Mouse (Mus musculus) heart, embryonic 11.5 days (tissue): ENCODE data around the gene Mthfd2. TPM values are rescaled to one million over a fixed set of nuclear protein-coding genes. Genes with fewer than 3 reads are reported as not detected.

Experiments
- ATAC-seq: fragments of 200-750 bp; cut with Nextera tagmentation; replicated peaks from 2 replicates; pipeline ENCODE4 v1.8.0; 2017; ENCODE audit warnings: moderate library complexity; ENCODE audit not compliant: insufficient number of reproducible peaks, low FRiP score, low TSS enrichment
- H3K27ac ChIP-seq: fragments of 300-500 bp; sonication (generic); 2 replicates; pipeline ENCODE4 v1.5.1; 2014; ENCODE audit warnings: mild to moderate bottlenecking, low read depth, low read length
- H3K27me3 ChIP-seq: fragments of 300-500 bp; sonication (generic); 2 replicates; pipeline ENCODE4 v1.6.1; 2014; ENCODE audit warnings: mild to moderate bottlenecking, low read length, mixed read lengths; ENCODE audit not compliant: control insufficient read depth, insufficient read depth
- H3K36me3 ChIP-seq: fragments of 300-500 bp; sonication (generic); 2 replicates; pipeline ENCODE4 v1.6.1; 2014; ENCODE audit warnings: mild to moderate bottlenecking, low read length, moderate library complexity, mixed read lengths; ENCODE audit not compliant: control insufficient read depth, insufficient read depth
- H3K4me1 ChIP-seq: fragments of 300-500 bp; sonication (generic); 2 replicates; pipeline ENCODE4 v1.6.1; 2014; ENCODE audit warnings: low read length; ENCODE audit not compliant: control insufficient read depth, insufficient read depth
- H3K4me2 ChIP-seq: fragments of 300-500 bp; sonication (generic); 2 replicates; pipeline ENCODE4 v1.6.1; 2014; ENCODE audit warnings: mild to moderate bottlenecking, moderate library complexity
- H3K4me3 ChIP-seq: fragments of 300-500 bp; sonication (generic); 2 replicates; pipeline ENCODE4 v1.5.1; 2014; ENCODE audit warnings: low read depth, low read length
- H3K9ac ChIP-seq: fragments of 300-500 bp; sonication (generic); 2 replicates; pipeline ENCODE4 v1.6.1; 2014; ENCODE audit warnings: mild to moderate bottlenecking, low read depth, low read length, moderate library complexity
- H3K9me3 ChIP-seq: fragments of 300-500 bp; sonication (generic); replicated peaks from 2 replicates; pipeline ENCODE4 v1.6.1; 2016; ENCODE audit warnings: low read length; ENCODE audit not compliant: control insufficient read depth
- WGBS: fragments of 180-500 bp; shearing (Covaris S2); extraction: QIAGEN DNeasy Blood & Tissue Kit; methylation state at CpG from one replicate; pipeline ENCODE4 v1.1.7; 2014; ENCODE audit not compliant: insufficient replicate concordance; 5-methylcytosine and 5-hydroxymethylcytosine counted together
- polyA plus RNA-seq: library from polyadenylated mRNA; unstranded; fragments of >200 nt; fragmentation: Nextera tagmentation; extraction: Ambion mirVana; gene quantifications from 2 replicates; pipeline ENCODE4 v1.2.1, GENCODE M21; 2014

Gene Mthfd2
- polyA plus RNA-seq, 1 experiment from 2014 or later, result 45.4 TPM

DNA sequence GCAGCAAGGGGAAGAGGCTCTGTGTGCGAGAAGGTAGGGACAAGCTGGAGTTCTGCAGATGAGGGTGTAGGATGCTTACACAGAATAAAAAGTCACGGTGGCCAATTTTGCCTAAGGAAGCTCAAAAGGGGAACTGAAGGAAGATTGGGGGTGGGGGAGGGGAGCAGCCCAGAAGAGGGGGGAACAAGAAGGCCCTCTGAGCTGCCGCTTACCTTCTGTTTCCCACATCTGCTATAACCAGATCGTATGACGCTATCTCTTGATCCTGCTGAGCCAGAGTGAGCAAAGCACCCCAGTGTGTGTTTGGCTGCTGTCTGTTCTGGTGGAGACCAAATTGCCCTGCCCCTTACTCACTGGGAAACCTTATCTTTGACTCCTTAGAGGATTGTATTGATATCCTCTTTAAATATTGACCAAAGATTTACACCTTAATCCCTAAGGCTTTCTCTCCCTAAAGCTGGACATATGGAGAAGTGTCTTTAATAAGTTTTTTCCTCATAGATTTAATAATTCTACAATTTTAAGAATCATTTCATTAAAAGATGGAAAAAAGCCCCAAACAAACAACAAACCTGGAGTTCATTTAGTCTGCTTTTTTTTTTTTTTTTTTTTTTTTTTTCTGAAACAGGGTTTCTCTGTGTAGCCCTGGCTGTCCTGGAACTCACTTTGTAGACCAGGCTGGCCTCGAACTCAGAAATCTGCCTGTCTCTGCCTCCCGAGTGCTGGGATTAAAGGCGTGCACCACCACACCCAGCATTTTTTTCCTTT is 1.9 kb downstream of the Mthfd2 start:
- 61% methylated on average over 8 of the region's 8 CpGs for WGBS
- H3K4me2 ChIP-seq, result no peak overlapping the region
- no peak overlapping the region for H3K27ac ChIP-seq
- no peaks in the 10 kb centered on the region for H3K9me3 ChIP-seq
- no peak overlapping the region for H3K9ac ChIP-seq
- H3K4me1 ChIP-seq, result 0 out of 2 replicates have a peak, but pooled peaks cover 5% of the 10 kb centered on the region
- no peak for ATAC-seq
- no peak overlapping the region for H3K4me3 ChIP-seq
- H3K36me3 ChIP-seq, result no peaks in the 10 kb centered on the region
- no peaks in the 10 kb centered on the region for H3K27me3 ChIP-seq

DNA sequence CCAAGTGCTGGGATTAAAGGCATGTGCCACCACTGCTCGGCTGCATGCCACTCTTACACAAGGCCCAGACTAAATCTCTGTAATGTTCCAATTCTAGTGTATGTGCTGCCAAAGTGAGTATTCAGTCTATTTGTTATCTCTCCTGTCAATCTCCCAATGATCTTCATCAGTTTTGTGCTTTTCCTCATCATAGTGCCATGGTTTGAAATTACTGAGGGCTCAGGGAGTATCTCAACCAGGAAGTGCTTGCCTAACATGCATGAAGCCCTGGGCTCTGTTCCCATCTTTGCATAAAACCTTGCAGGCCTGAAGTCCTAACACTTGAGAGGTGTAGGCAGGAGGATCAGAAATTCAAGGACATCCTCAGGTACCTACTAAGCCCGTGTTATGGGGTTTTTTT is 2.9 kb downstream of the Mthfd2 start:
- H3K9ac ChIP-seq, result no peak overlapping the region
- H3K27ac ChIP-seq, result no peak overlapping the region
- no peaks in the 10 kb centered on the region for H3K9me3 ChIP-seq
- no peak overlapping the region for H3K4me3 ChIP-seq
- 0 out of 2 replicates have a peak, but pooled peaks cover 5% of the 10 kb centered on the region for H3K4me1 ChIP-seq
- WGBS, result 71% methylated on average over 2 of the region's 2 CpGs
- H3K36me3 ChIP-seq, result no peaks in the 10 kb centered on the region
- ATAC-seq, result no peak
- H3K27me3 ChIP-seq, result no peaks in the 10 kb centered on the region
- no peak overlapping the region for H3K4me2 ChIP-seq

DNA sequence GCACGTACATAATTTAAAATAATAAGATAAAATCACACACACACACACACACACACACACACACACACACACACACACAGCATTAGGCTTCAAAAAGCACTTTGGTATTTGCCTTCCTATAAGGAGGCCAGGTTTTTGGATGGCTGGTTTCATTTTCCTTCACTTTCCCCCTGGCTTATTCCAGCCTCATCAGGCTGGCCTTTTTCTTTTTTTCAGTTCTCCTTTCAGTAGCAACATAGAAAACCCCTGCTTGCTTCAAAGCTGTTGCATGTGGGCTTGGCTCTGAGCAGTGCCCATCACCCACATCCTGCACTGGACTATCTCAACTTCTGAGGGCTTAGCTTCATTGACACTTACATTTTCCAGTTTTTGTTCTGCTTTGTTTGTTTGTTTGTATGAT is 3.8 kb downstream of the Mthfd2 start:
- Histone ChIP-seq H3K4me1 (0 out of 2 replicates have a peak, but pooled peaks cover 1% of the 10 kb centered on the region), H3K9me3 (no peaks in the 10 kb centered on the region), H3K4me2 (no peak overlapping the region), H3K9ac (no peak overlapping the region), H3K27me3 (no peaks in the 10 kb centered on the region), H3K4me3 (no peak overlapping the region), H3K36me3 (no peaks in the 10 kb centered on the region), H3K27ac (no peak overlapping the region)
- WGBS, result 29% methylated on average over 1 of the region's 1 CpGs
- ATAC-seq, result no peak

DNA sequence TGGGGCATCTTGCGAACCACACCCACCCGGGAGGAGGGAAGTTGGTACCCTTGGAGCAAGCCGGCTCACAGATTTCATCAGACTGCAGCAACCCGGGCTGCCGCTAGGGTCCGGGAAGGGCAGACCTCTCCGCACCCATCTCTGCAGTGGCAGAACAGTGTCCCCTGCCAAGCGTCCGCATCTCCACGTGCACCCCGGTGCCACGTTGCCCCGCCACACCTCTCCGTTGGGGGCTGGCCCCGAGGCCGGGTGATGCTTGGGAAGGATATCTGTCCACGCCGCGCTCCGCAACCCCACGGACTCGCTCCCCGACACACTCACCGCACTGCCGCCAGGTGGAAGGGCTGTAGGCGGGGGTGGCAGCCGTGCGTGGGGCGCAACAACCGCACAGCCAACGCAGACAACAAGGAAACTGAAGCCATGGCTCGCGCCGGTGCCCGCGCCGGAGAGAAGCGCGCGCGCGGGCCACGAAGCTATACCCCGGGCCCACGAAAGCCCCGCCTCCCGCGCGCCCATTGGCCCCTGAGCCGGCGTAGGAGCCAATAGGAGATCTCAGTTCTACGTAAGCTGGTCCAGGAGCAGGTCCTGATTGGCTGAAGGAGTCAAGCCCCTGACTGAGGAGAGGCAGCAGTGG is 8.5 kb downstream of the Mthfd2 start:
- no peak overlapping the region for H3K27ac ChIP-seq
- peak overlapping the region; percentile 67 for H3K4me2 ChIP-seq
- H3K27me3 ChIP-seq, result no peaks in the 10 kb centered on the region
- peak; percentile 97 for ATAC-seq
- H3K9me3 ChIP-seq, result no peaks in the 10 kb centered on the region
- H3K9ac ChIP-seq, result peak overlapping the region; percentile 61
- H3K36me3 ChIP-seq, result no peaks in the 10 kb centered on the region
- WGBS, result under 1% methylated on average over 52 of the region's 52 CpGs
- peaks cover 6% of the 10 kb centered on the region for H3K4me1 ChIP-seq
- peak overlapping the region; percentile 76 for H3K4me3 ChIP-seq

DNA sequence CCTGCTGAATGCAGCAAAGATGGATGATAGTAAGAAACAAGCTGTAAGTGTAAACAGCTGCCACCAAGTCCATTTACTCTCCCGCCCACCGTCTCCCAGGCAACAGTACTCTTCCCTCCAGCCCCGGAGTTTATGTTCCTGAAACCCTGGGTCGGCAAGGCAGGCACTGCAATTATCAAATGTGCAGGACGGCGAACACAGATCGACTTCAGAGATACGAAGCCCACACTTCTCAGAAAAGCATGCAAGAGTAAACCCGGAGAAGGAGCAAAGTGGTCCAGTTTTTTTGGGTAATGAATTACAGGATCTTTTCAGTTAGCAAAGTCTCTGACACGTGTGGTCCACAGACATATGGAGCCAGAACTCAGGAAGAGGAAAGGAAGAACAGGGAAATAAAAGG is 9.7 kb downstream of the Mthfd2 start:
- WGBS, result 26% methylated on average over 10 of the region's 10 CpGs
- Histone ChIP-seq H3K4me3 (peak overlapping the region; percentile 76), H3K9me3 (no peaks in the 10 kb centered on the region), H3K27me3 (no peaks in the 10 kb centered on the region), H3K4me2 (peak overlapping the region; percentile 67), H3K9ac (no peak overlapping the region), H3K4me1 (peaks cover 6% of the 10 kb centered on the region), H3K36me3 (peaks cover 5% of the 10 kb centered on the region; the same call in 1 of the 2 replicates), H3K27ac (no peak overlapping the region)
- ATAC-seq, result no peak

DNA sequence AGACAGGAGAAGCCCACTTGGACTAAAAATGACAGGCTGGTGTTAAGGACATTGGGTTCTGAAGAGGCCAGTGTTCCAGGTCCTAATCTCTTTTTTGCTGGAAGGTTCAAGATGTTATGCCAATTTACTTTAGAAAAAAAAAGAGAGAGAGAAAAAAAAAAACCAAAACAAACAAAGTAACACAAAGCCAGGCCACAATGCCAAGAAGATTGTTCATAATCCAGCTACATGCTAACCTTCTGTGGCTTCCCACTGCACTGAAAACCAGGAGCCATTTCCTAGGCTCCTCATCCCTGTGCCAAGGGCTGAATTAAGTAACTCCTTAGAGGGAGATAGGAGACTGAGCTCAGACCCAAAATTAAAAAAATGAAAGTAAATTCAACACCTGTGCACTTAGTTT is 10.4 kb downstream of the Mthfd2 start:
- Histone ChIP-seq H3K4me1 (peaks cover 6% of the 10 kb centered on the region), H3K4me2 (peak overlapping the region; percentile 67), H3K27me3 (no peaks in the 10 kb centered on the region), H3K36me3 (peaks cover 5% of the 10 kb centered on the region; the same call in 1 of the 2 replicates), H3K9me3 (no peaks in the 10 kb centered on the region), H3K4me3 (no peak overlapping the region), H3K9ac (no peak overlapping the region), H3K27ac (no peak overlapping the region)
- no peak for ATAC-seq

DNA sequence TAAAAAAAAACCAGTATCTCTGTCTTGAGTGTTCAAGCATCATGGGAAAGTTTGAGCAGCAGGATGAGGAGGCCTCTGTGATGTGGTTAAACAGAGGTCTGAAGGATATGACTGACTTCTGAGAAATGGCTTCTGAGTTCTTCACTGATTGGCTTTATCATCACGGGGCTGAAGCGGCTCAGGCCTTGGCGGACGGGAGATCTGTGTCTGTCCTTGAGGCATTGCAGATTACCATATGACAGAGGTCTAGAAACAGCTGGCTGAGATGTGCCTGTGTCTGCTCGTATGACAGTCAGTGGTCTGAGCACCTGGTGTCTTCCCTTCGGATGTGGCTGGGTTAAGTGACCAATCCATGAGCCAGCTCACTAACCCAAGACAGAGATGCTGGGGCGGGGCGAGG is 13.2 kb downstream of the Mthfd2 start:
- Histone ChIP-seq H3K36me3 (peaks cover 12% of the 10 kb centered on the region), H3K27ac (no peak overlapping the region), H3K4me2 (no peak overlapping the region), H3K9me3 (no peaks in the 10 kb centered on the region), H3K27me3 (no peaks in the 10 kb centered on the region), H3K9ac (no peak overlapping the region), H3K4me3 (no peak overlapping the region), H3K4me1 (peaks cover 6% of the 10 kb centered on the region)
- peak; percentile 37; the same call in 1 of the 2 replicates for ATAC-seq
- WGBS, result 78% methylated on average over 8 of the region's 8 CpGs

DNA sequence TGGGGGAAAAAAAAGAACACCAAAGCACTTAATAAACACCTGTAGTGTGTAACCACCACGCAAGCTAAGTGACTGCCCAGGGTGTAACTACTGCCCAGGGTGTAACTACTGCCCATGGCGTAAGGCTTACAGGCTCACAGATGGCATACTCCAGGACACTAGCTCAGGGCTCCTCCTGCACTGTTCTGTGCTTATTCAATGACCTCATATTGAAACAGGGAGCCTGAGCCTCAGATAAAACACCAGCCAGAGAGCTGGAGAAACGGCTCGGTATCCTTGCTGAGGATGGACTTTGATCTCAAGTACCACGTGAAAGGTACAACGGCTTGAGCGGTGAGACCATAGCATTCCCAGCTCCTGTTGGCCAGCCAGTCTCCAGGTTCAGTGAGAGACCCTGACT is 13.7 kb downstream of the Mthfd2 start:
- Histone ChIP-seq H3K36me3 (peaks cover 12% of the 10 kb centered on the region), H3K27ac (no peak overlapping the region), H3K9me3 (no peaks in the 10 kb centered on the region), H3K9ac (no peak overlapping the region), H3K27me3 (no peaks in the 10 kb centered on the region), H3K4me3 (no peak overlapping the region), H3K4me2 (no peak overlapping the region), H3K4me1 (peaks cover 6% of the 10 kb centered on the region)
- no peak for ATAC-seq
- 79% methylated on average over 7 of the region's 7 CpGs for WGBS
